Mouse (Mus musculus) natural killer cell, adult 2 months (primary cell): ENCODE data around the gene Prim2.

Source experiments
- DNase-seq, 2 experiments: peaks; one replicate each; pipeline ENCODE4 v3.0.0; 2022; ENCODE audit warnings: low spot score in 2 of 2

Gene Prim2

DNA sequence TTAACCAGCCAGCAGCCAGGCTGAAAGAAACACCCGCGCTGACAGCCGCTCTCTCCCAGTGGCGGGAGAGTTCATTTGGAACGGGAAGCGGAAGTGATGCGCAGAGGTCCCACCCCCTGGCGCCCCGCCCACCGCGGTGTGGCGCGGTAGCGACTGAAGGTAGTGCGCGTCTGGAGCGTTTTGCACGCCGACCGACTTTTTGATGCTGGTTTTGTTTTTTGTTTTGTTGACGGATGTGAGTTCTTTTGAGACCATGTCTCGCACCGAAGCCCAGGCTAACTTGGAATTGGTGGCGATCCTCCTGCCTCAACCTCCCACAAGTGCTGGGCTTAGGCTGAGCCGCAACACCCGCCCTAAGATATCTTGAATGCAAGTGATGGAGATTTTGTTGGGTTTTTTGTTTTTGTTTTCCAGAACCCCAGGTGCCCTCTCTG lies at the start of gene Prim2:
TSS of gene Prim2 (minus strand) at position 88 of the 434 bp plus-strand sequence.
- DNase-seq = peak; percentile 73 to 82

DNA sequence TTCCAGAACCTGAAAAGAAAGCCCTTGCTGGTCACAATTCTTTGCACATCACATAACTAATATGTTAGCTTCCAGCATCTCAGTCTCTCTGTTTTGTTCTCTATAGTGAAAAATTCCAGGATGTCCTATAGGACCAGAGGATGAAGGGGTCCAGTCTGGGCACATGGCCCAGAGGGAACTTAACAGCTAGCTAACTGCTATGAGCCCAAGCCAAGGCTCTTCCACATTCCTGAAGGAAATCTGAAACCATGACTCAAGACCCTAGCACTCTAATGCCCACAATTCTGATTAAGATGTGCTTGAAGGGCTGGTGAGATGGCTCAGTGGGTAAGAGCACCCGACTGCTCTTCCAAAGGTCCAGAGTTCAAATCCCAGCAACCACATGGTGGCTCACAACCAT lies 48.0 kb upstream of the Prim2 start:
- no peak for DNase-seq

DNA sequence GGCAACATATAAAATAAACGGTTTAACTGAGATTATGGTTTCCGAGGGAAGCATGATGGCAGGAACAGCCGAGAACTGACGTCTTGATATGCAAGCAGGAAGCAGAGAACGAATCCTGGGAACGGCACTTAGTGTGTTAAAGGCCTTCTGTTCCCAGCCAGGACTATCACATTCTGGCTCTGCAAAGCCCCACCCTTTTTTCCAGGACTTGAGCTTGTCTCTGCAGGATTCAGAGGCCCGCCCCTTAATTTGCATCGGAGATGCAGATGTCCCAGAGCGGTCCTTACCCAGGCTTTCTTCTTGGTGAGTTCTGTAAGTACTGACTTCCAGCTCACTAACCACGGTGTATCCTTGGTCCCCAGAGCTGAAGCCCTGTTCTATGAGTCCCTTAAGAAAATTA lies 45.2 kb upstream of the Prim2 start:
- DNase-seq = no peak

DNA sequence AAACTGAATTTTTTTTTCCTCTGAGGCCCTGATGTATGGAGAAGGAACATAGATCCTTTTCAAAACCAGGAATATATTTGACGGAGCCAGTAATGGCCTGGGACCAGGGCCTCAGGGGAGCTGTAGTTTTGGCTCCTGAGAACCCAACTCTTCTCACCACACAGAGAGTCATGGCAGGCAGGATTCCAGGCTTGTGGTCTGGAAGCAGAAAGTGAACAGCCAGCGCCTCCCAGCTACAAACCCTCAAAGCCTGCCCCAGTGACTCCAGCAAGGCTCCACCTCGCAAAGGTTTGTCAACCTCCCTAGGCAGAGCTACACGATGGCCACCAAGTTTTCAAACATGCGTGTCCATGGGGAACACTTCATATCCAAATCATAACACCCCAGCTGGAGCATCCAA lies 42.4 kb upstream of the Prim2 start:
- no peak for DNase-seq

DNA sequence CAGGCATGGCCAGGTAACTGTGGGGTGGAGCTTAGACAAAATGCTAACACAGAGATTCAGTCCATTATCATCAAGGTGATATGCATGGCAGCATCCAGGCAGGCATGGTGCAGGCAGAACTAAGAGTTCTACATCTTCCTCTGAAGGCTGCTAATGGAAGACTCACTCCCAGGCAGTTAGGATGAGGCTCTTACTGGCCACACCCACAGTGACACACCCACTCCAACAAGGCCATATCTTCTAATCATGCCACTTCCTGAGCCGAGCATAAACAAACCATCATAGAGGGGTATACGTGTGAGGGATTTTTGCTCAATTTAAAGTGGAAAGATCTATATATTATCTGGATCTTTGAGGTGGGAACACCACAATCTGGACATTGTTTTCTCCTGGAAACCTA lies 40.0 kb upstream of the Prim2 start:
- no peak for DNase-seq

DNA sequence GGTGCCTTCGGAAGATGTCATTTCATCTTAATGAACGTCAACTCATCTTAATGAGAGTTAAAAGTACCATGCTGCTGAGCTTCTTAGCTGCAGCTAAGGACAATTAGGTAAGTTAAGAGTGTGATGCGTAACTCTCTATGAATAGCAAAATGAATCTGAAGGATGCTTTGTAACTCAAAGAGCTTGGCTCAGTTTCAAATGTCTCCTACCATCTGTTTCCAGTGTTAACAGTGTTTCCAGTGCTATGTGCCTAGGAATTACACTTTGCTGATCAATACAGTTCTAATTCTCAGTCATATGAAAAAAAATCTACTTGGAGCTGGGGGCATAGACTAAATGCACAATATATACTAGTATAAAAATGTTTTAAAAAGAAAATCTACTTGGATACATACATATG lies 31.6 kb upstream of the Prim2 start:
- no peak for DNase-seq

DNA sequence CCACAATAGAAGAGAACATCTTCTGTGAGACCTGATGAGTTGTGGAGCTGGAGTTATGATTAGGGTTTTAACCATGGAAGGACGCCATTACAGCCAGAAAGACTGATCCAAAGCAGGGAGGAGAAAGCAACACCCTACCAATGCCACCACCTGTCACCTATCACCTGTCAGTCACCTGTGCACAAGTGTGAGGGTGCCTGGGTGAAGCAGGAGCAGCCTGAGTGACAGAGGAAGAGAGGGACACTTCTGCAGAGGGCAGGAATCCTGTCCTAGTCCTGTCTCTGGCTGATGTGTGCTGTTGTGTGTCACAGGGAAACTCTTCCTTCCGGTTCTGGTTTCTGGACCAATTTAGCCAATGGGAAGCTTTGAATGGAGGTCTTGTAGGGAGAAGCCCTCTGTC lies 26.4 kb upstream of the Prim2 start:
- no peak for DNase-seq

DNA sequence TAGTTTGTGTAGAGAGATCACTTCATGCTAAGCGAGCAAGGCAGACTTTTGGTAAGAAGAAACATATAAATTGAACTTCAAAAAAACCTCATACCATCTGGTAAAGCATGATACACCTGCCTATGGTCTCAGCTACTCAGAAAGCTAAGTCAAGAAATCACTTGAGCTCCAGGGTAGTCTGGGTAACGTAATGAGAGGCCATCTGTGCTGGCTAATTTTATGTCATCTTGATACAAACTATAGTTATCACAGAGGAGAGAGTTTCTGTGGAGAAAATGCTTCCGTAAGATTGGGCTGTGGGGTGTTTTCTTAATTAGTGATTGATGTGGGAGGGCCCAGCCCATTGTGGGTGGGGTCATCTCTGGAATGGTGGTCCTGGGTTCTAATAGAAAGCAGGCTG lies 24.3 kb upstream of the Prim2 start:
- no peak for DNase-seq

DNA sequence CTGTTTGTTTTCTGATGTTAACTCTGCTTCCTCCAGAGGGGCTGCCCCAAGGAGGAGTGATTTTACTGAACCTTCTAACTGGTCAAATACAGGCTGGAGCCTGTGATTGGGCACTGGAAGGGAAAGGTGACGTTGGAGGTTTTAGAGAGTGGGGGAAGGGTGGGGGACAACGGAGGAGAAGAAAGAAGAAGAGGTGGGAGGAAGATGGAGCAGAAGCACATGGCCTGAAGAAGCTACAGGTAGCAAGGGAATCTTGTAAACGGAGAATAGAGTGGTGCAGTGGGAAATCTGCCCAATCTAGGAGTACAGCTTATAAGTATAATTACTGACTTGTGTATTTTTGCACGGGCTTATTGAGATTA lies 20.5 kb upstream of the Prim2 start:
- DNase-seq = no peak

DNA sequence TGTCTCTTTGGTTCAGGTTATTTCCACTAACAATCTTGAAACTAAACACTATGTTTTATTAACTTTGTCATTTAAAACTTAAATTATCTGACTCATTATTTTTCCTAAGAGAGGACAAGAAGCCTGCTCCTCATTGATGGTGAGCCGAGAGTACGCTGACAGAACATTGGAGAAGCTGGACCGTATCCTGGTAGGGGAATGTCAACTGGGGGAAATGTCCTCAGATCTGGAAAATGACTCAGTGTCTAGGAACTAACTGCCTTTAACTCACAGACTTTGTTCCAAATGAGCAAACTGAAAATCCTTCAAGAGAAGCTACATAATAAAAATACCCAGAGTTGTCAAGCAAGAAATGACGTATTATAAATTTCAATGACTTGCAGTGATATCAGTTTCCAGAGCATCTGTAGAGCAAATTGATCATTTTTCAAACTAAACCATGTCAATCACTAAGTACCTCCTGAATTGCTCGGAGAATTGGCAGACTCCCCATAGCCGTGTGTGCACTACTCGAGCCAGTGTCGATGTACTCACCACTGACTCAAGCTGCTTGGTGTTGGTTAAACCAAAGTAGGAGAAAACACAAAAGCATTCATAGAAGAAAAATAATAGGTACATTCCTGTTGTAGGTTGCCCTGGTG lies 20.0 kb upstream of the Prim2 start:
- DNase-seq = no peak

DNA sequence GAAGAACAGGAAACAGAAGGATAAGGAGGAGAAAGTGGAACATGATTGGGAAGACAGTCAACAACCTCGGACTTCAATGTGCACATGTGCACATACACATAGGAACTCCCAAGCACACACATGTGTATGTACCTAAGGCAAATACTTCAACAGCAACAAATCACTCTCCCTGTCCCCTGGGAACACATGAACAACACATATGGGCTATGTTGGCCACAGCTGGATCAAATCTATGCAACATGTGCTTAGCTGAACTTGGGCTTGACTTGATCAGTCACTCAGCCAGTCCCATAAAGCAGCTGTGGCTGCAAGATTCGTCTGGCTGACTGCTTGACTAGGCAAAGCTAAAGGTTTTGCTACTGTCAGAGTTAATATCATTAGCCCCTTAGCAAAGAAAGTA lies 19.2 kb upstream of the Prim2 start:
- no peak for DNase-seq

DNA sequence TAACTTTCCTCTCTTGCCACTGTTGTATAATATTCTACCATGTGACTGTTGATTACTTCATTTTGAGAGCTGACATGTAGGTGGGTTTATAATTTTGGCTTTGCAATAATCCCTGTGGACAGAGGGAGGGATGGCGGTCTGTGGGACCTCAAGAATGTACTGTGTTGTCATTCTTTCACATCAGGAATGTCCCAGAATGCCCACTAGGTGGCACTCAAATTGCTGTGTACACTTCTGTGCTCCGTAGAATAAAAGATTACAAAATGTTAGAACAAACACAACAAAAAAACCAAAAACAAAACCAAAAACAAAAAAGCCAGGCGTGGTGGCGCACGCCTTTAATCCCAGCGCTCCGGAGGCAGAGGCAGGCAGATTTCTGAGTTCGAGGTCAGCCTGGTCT lies 14.9 kb upstream of the Prim2 start:
- peak; percentile 2 to 19 for DNase-seq

DNA sequence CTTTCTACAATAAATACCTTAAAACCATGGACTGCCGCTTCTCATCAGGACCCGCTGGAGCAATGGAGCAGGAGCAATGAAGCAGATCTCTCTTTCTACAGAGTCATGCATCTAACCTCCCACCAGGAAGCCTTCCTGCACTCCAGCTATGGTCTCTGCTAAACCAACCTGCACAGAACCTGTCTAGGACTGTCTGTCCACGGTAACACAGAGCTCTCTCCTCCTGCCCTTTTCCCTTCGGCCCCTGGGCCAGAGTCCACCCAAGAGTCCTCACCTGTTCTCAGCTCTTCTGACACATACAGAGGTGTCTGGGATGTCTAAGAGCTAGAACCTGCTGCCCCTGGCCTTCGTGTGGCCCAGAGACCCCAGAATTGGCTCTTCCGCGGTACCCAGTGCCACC lies 11.3 kb upstream of the Prim2 start:
- no peak for DNase-seq

DNA sequence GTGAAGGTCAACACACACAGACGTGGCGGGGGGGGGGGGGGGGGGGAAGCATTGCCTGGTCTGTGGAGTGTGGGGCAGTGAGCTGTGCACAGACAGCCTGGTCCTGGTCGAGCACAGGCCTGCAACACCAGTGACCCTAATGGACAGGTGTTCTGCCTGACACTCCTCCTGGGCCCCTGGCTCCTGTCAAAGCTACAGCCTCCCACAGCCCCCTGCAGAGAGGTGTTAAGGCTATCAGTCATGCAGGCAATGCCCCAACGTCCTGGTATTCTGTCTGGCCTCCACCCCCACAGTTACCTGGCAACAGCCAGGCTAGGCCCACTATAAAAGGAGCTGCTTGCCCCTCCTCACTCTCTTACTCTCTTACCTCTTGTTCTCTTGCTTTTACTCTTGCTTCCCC lies 10.8 kb upstream of the Prim2 start:
- DNase-seq = no peak

DNA sequence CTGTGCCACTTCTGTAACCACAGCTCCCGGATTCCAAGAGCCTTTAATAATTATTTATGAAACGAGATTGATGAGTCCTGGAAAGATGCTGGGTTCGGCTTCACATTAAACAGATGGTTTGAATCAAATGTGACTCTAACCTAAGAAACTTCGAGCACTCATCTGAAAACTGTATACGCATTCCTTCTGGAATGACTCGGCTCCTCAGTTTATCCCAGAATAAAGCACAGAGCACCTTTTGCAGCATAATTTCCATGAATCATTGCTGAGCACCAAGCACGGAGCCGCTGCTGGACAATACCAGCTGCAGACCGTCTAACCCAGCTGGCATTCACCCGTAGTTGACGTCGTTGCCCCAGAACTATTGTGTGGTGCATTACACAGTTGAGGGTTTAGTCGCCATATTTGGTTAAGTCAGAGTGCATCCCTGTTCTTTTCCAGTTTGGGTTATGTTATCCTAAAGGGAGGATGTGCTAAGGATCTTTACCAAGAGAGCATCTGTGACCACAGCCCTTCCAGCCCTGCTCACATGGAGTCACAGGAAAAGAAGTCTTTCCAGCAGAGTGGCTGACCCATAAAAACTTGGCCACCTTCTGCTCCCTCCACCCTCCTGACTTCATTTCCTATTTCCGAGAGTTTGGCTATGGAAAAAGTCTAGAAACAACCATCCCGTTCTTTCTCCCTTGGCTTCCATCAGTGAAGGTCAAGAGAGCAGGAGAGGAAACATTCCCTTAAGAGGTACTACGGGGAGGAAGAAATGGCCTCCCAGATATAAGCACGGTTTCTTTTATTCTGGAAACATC lies 3.8 kb upstream of the Prim2 start:
- no peak for DNase-seq

DNA sequence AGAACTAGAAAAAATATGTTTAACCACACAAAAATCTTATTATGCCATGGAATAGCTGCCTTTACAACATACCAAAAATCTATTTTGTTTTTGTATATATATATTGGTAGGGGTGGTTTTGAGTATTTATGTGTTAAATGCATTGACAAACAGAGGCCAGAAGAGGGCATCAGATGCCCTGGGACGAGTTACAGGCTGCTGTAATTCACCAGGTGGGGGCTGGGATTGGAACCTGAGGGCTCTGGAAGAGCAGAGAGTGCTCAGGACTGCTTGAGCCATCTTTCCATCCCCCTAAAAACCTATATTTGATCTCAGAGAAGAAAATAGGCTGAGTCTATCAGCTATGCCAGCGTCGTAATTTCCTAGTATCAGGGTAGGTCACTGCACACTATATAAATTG lies 2.9 kb upstream of the Prim2 start:
- no peak for DNase-seq

DNA sequence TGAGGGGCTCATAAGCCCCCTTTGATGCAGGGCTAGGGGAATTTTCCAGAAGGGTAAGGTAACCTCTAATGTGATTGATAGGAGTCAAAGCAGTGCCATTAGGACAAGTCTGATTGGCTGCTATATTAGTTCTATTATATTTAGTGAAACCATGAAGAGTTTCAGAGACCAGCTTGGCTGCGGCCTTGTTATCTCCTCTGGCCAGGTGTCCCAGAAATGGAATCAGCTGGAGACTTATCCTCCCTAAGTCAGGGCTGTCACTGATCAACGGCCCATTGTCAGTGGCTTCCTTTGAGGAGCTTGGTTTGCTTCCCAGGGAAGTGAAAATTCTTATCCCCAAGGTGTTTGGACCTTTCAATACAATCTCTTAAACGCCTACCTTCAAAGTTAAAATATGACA lies 2.5 kb upstream of the Prim2 start:
- no peak for DNase-seq

DNA sequence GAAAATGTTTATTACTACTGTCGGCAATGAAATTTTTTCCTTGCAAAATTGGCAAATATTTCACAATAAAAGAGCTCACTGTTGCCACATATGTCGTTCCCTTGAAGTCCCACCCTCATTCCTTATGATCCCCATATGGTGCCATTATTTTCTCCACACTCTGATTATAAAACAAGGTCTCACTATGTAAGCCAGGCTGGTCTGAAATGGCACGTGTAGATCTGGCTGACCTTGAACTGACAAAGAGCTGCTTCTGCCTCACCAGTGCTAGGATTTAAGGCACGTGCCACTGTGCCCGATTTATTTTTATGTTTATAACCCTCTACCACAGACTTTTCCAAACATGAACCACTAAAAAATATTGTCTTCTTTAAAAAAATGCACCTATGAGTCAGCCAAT lies 1.8 kb upstream of the Prim2 start:
- no peak for DNase-seq

DNA sequence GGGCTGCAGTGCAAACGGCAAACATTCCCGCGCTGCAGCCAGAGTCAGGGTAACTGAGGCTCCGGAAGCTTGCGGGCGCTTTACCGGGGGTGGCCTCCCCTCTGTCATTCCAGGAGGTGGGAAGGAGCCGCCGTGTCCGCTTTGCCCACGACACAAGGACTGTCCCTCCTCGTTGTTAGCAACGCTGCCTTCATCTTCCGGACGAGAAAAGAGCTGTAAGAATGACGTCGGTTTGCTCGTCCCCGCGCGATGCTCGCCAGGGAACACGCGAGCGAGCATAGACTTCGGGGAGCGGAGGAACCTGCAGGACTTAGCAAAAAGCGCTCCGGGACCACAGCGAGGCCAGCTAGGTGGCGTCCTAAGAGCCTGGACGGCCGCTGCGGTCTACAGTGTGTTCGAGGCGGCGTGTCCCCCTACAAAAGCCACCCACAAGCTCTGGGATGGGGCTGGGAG lies 595 bp upstream of the Prim2 start:
- DNase-seq = peak; percentile 38 to 40

DNA sequence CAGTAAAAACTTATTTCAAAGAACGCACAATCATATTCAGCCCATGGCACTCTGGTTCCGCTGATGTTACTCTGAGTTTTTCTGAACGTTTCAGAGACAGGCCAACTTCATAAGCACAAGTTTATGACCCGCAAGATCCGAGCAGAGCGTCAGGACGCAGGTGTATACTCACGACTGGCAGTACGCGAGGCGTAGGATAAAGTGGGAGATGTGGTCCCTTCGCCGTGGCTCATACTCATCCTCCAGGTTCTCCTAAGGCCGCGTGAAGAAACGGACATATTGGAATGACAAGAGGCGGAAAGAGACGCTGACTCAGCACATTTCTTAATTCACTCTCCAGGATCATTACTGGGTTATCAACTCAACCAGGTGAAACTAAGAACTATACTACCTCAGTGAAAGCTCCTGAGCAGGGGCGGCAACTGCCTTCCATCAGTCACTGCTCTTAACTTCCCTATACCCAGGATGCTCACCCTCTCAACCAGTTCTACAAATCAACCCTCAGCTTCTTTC lies 5.9 kb downstream of the Prim2 start:
- no peak for DNase-seq

DNA sequence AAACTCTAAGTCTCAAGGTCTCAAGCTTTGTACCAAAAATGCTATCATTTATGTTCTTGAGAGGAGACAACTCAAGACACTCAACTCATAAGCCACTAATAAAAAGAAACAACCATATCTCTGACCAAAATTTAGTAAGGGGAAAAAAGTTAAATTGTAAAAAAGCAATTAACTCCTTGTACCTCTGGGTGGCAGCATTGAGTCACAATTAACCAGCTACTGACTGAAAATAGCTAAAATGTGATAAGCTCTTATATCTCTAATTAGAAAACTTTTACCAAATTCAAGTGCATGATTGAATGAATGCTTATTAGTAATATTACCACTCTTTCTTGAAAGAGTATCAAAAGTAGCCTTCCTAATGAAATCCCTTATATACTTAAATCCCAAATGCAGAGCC lies 6.4 kb downstream of the Prim2 start:
- DNase-seq = peak; percentile 13 to 22

DNA sequence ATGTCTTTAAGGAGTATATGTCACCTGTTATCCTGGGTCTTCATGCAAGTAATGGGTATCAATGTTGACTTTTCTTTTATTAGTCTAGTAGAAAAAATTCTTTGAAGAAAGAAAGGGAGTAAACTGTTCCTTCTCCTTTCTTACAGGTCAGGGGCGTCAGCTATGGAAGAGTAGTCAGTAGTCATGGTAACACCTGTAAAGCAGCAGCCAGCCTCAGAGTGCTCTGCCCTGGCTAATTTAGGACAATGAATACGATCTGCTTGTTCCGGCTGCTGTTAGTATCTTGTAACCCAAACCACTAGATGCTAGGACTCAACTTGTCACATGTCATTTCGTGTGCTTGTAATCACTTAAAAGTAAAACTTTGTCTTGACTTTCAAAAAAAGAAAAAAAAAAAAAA lies 11.3 kb downstream of the Prim2 start:
- no peak for DNase-seq

DNA sequence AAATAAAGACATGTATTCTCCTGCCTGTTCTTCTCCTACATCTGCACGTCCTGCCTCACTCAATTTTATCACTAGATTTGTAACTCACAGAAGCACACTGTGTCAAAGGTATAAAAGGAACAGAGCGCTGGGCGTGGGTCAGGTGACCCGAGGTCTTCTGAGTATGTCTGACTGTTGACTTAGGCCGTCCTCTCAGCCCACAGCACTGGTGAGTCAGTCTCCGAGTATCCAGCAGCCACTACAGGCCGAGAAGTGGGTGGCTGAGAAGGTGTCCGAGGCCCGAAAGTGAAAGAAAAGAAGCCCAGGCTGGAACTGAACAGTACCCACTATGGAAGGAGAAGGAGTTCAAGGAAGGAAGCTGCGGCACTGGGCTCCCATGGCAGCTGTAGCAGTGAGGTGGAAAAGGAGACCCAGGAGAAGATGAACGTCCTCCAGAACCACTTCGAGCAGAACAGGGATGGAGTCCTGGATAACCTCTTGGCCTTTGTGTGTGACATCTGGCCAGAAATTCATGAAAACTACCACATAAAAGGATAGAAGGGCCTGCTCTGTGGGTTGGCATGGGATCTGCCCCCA lies 11.9 kb downstream of the Prim2 start:
- no peak for DNase-seq
